Mouse (Mus musculus) bone marrow, adult 2 months (tissue): ENCODE measurements at regions not wholly inside any gene's neighbourhood (a gene's known extent, or its start where the extent isn't known, plus 50 kb on each side); places are given as distances from the start of the nearest gene placed in this dataset.
A peak's percentile ranks its signal among the peaks of the same experiment; 100 is the strongest.

Experiments used
- H3K27ac ChIP-seq: fragments of 200-500 bp; 2 replicates; pipeline ENCODE4 v1.5.1; 2012; ENCODE audit warnings: low read depth, mild to moderate bottlenecking, control low read depth, inconsistent platforms, low read length; ENCODE audit not compliant: control insufficient read depth, poor library complexity, insufficient read depth
- H3K4me1 ChIP-seq: fragments of 200-500 bp; 2 replicates; pipeline ENCODE4 v1.6.1; 2011; ENCODE audit warnings: low read length; ENCODE audit not compliant: control insufficient read depth, insufficient read depth
- H3K4me3 ChIP-seq: fragments of 200-500 bp; replicated peaks from 2 replicates; pipeline ENCODE3; 2011; ENCODE audit warnings: mild to moderate bottlenecking, low read depth, low read length, control low read depth; ENCODE audit not compliant: control insufficient read depth
- CTCF ChIP-seq: fragments of 200-500 bp; IDR thresholded peaks from 2 replicates; pipeline ENCODE4 v1.5.1; 2011; ENCODE audit warnings: low read length, control low read depth; ENCODE audit not compliant: control insufficient read depth, insufficient read depth
- POLR2A ChIP-seq: fragments of 200-500 bp; IDR thresholded peaks from 2 replicates; pipeline ENCODE4 v1.6.1; 2011; ENCODE audit warnings: low read depth, mild to moderate bottlenecking, control low read depth, low read length, borderline replicate concordance; ENCODE audit not compliant: control insufficient read depth
- WGBS: fragments of 180-500 bp; shearing (Covaris S2); methylation state at CpG from one replicate; pipeline ENCODE4 v1.1.7; 2018; 5-methylcytosine and 5-hydroxymethylcytosine counted together

DNA sequence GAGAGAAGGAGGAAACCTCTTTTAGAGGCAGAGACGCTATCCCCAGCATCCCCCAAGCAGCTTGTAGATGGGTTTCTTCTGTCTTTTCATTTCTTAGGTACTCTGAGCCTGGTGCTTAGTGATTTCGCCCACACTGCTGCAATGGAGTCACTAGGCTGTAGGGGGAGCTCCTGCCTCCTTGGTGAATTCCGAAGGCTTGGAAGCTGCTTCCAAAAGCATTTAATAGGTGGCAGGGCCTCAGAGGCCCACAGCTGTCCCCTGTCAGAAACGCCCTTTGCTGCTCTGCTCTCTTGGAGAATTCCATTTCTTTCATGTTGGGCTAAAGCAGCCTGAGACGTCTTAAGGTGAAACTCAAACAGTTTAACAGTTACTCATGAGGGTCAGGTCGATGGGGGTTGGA lies 160.4 kb upstream of the Esrrg start:
- Histone ChIP-seq H3K4me3 (no peak overlapping the region), H3K27ac (no peak overlapping the region), H3K4me1 (no peaks in the 10 kb centered on the region)
- TF ChIP-seq POLR2A (no peak), CTCF (no peak)
- 22% methylated on average over 6 of the region's 6 CpGs for WGBS

DNA sequence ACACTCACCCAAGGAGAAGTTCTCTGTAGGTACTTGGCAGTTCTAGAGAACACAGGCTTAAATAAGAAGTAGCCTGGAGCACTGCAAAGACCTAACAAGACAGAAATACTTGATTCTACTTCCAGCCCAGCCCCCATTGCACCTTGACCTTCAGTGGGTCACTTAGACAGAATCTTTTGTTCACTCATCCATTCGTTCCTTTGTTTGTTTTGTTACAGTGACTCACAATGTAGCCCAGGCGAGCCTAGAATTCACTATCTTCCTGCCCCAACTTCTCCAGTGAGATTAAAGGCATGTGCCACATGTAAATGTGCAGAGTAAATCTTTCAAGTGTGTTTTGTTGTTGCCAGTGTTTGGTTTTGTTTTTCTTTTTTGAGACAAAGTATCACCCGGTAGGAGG lies 158.5 kb upstream of the Esrrg start:
- no peak overlapping the region for H3K27ac ChIP-seq
- WGBS, result 73% methylated on average over 3 of the region's 3 CpGs
- TF ChIP-seq CTCF (no peak), POLR2A (no peak)
- no peak overlapping the region for H3K4me3 ChIP-seq
- no peaks in the 10 kb centered on the region for H3K4me1 ChIP-seq

DNA sequence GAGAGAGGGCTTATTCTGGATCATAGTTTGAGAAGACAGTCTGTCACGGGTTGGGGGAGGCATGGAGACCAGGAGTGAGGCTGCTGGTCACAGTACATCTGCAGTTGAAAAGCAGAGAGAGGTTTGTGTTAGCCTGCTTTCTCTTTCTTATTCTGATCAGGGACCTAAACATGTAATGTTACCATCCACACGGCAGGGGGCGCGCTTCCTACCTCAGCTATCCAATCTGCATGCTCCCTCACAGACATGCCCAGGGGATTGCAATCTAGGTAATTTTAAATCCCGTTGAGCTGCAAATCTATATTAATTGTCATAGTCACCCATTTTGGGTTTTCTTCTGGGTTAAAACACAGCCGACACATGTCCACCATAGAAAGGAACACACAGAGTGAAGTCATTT lies 156.4 kb upstream of the Esrrg start:
- H3K27ac ChIP-seq, result no peak overlapping the region
- H3K4me3 ChIP-seq, result no peak overlapping the region
- no peak for TF ChIP-seq POLR2A
- peak; percentile 52 for TF ChIP-seq CTCF
- 31% methylated on average over 6 of the region's 6 CpGs for WGBS
- H3K4me1 ChIP-seq, result no peaks in the 10 kb centered on the region

DNA sequence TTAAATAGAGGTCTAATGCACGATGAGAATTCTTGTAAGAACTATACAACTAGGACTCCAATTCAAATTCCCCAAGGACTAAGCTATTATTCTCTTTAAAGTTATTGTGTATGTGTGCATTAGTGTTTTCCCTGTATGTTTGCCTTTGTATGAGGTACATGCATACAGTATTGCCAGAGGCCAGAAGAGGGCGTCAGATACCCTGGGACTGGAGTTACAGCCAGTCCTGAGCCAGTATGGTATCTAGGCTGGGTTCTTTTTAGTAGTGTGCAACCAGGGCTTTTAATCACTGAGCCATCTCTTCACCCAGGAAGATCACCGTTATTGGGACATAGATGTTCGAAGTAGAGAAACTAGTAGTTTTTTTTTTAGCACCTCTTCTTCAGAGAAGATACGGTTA lies 154.2 kb upstream of the Esrrg start:
- H3K27ac ChIP-seq, result no peak overlapping the region
- H3K4me3 ChIP-seq, result no peak overlapping the region
- TF ChIP-seq POLR2A, result no peak
- 63% methylated on average over 5 of the region's 5 CpGs for WGBS
- no peaks in the 10 kb centered on the region for H3K4me1 ChIP-seq

DNA sequence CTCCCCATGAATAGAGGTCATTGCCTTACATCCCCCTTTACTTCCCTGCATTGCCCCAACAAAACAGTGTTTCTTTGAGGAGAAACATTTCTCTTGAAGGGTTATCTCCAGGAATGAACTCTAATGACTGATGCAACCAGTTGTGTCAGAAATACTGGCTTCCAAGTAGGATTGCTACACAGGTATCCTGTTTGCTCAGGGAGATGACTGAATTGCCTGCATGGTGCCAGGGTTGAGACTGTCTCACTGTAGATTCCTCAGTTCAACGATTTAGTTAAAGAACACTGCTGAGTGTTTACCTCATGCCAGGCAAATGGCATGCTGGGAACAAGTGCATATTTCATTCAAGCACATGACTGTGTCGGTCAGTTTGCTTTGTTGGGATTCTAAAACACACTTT lies 123.8 kb upstream of the Esrrg start:
- no peak for TF ChIP-seq POLR2A
- WGBS, result 68% methylated on average over 2 of the region's 2 CpGs
- no peak overlapping the region for H3K4me3 ChIP-seq

DNA sequence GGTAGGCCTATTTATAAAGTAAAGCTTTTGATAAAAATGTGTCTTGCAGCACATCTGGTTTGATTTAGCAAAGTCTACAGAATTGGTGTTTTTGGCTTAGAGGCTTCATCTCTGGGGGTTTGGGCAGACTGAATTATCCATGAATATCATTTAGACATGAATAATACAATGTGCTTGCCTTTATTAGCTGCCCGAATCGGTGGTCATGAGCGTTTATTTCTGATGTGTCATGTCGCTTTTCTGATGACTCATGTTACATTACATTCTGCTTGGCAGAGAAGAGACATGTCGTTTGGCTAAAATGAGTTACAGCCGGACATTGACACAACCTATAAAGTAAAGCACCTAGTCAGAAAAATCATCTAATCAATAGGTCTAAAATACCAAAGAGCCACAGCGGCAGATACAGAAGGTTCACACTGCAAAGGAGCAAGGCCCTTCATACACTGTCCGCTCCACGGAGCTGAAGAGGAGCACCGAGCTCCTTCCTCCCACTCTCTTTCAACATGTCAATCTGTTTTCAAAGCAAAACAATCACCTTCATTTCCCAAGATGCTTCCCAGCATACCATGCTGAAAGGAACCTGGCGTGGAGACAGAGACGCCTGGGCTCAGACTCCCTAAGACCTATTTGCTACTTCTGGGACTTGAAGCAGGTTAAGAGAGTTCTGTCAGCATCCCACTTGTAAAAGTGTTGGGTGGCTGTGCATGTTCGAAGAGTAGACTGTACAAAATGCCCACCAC lies 120.5 kb upstream of the Esrrg start:
- Histone ChIP-seq H3K27ac (no peak overlapping the region), H3K4me3 (no peak overlapping the region), H3K4me1 (no peaks in the 10 kb centered on the region)
- WGBS, result 79% methylated on average over 13 of the region's 13 CpGs
- no peak for TF ChIP-seq CTCF
- TF ChIP-seq POLR2A, result no peak

More for the DNA sequence above, 123.8 kb upstream of the Esrrg start:
- Histone ChIP-seq H3K27ac (no peak overlapping the region), H3K4me1 (no peaks in the 10 kb centered on the region)

DNA sequence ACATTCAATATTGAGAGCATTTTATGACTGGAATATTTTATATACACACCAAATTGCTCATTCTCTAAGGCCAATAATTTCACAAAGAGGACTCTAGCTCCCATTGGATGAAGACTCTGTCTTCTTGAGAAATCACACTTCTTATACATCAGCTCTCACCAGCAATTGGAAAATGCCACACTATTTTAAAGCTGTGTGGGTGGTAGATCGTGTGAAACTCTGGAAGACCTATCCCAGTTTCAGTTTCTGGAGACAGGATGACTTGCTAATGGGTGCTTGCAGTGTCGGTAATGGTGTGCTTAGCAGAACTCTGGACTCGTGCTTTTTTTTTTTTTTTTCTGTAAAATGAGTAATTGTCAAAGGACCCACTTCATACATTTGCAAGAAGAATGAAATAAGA lies 119.1 kb upstream of the Esrrg start:
- no peak overlapping the region for H3K27ac ChIP-seq
- WGBS, result 62% methylated on average over 3 of the region's 3 CpGs
- H3K4me3 ChIP-seq, result no peak overlapping the region
- H3K4me1 ChIP-seq, result no peaks in the 10 kb centered on the region
- TF ChIP-seq CTCF (no peak), POLR2A (no peak)

DNA sequence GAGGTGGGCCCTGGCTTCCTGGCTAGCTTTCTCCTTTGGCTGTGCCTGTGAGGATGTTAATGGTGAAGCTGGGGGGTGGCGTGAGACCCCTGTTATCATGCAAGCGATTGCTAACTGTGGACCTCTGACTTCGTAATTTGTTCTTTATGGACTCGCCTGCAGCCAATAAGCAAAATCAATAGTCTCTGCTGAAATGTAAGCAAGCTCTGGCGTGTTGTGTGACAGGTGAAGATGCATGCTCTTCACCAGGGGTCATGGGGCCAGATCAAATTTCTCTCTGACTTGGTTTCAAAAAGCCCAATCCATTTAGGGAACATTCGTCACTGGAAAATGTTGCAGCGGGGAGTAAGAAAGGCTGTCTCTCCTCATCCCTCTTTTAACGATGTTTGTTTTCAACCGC lies 103.2 kb upstream of the Esrrg start:
- H3K4me3 ChIP-seq, result no peak overlapping the region

DNA sequence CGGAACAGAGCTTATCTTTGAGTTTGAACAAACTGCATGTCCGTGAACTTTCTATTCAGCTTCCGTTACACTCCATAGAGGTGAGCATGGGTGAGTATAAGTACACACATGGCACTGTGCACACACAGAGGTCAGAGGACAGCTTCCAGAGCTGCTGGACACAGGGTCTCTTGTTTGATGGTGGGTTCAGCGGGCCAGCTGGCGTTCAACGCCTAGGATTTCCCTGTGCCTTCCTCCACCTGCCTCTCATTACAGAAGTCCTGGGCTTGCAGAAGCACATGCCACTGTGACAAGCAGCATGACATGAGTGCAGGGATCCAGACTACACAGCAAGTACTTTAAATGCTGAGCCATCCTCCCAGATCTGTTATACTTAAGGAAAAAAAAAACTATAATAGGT lies 101.4 kb upstream of the Esrrg start:
- no peaks in the 10 kb centered on the region for H3K4me1 ChIP-seq
- 89% methylated on average over 6 of the region's 6 CpGs for WGBS

More for the DNA sequence above, 103.2 kb upstream of the Esrrg start:
- Histone ChIP-seq H3K27ac (no peak overlapping the region), H3K4me1 (no peaks in the 10 kb centered on the region)
- WGBS, result 83% methylated on average over 9 of the region's 9 CpGs
- TF ChIP-seq CTCF (no peak), POLR2A (no peak)

More for the DNA sequence above, 101.4 kb upstream of the Esrrg start:
- TF ChIP-seq CTCF, result no peak
- no peak for TF ChIP-seq POLR2A
- Histone ChIP-seq H3K4me3 (no peak overlapping the region), H3K27ac (no peak overlapping the region)
